Mouse (Mus musculus) olfactory bulb, adult 2 months (tissue): ENCODE data around the gene Mgat4e.

Source experiments
- CTCF ChIP-seq: fragments of 200-500 bp; IDR thresholded peaks from 2 replicates; pipeline ENCODE4 v1.5.1; 2012; ENCODE audit warnings: low read depth, mild to moderate bottlenecking, low read length, moderate library complexity; ENCODE audit not compliant: insufficient read depth
- POLR2A ChIP-seq: fragments of 200-500 bp; IDR thresholded peaks from 2 replicates; pipeline ENCODE4 v1.6.1; 2012; ENCODE audit warnings: mild to moderate bottlenecking, low read depth, low read length, moderate library complexity; ENCODE audit not compliant: insufficient read depth

GRCm38 (mm10) chr1:134562457-134562856, 13.0 kb upstream of the Mgat4e start:
- TF ChIP-seq CTCF (no peak), POLR2A (no peak)
